Mouse (Mus musculus): ENCODE data around the gene Adgrf5.

DNA sequence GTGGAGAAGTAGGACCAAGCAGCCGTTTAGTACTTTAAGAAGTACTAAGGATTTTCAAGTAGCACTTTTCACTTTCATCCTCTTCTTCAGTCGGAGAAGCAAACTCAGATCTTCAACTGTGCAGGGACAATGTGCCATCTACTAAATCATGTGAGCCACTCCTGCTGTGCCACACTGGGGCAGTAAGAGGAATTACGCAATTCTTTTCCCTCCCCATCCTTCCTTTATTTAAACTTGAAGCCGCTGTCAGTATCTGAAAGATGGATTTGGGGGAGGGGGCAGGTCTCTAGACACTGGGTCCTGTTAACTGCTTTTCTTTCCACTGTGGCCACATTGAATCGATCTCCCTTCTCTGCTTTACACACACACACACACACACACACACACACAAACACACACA lies 27.6 kb upstream of the Adgrf5 start:
- TF ChIP-seq GATA1 (IDR thresholded peaks at IDR 0.05; ENCODE audit: borderline replicate concordance, low read length): no peak
- no peak for TF ChIP-seq FLI1 (IDR thresholded peaks at IDR 0.05; ENCODE audit: low read length)

All from megakaryocyte, embryonic 14.5 days (primary cell).